Mouse (Mus musculus) kidney, postnatal 36 days (tissue): ENCODE measurements around the gene Clstn2.

Experiments
- DNase-seq, 2 experiments: peaks; one replicate each; pipeline ENCODE4 v3.0.0; 2021 to 2022; ENCODE audit warnings: mixed read lengths in 2 of 2

Clstn2 gene

GRCm38 (mm10) chr9:97773911-97774310 is 259.1 kb downstream of the Clstn2 start:
- no peak for DNase-seq

GRCm38 (mm10) chr9:97772431-97772830 is 260.6 kb downstream of the Clstn2 start:
- DNase-seq: no peak

GRCm38 (mm10) chr9:97769331-97769730 is 263.6 kb downstream of the Clstn2 start:
- no peak for DNase-seq

- DNase-seq: no peak
These were observed 267.7 kb downstream of the Clstn2 start for GRCm38 (mm10) chr9:97765251-97765767.

GRCm38 (mm10) chr9:97763048-97763447 is 269.9 kb downstream of the Clstn2 start:
- DNase-seq: no peak

GRCm38 (mm10) chr9:97755599-97756270 is 277.2 kb downstream of the Clstn2 start:
- DNase-seq: no peak

- DNase-seq: no peak
These were observed 279.3 kb downstream of the Clstn2 start for GRCm38 (mm10) chr9:97753715-97754114.

GRCm38 (mm10) chr9:97746574-97746973 is 286.4 kb downstream of the Clstn2 start:
- no peak for DNase-seq

- DNase-seq: no peak
These were observed 305.1 kb downstream of the Clstn2 start for GRCm38 (mm10) chr9:97727715-97728486.

- no peak for DNase-seq
These were observed 315.3 kb downstream of the Clstn2 start for GRCm38 (mm10) chr9:97717728-97718127.

GRCm38 (mm10) chr9:97717005-97717404 is 316.0 kb downstream of the Clstn2 start:
- no peak for DNase-seq

GRCm38 (mm10) chr9:97712888-97713287 is 320.1 kb downstream of the Clstn2 start:
- DNase-seq: no peak

- no peak for DNase-seq
These were observed 329.0 kb downstream of the Clstn2 start for GRCm38 (mm10) chr9:97703901-97704503.

- no peak for DNase-seq
These were observed 330.0 kb downstream of the Clstn2 start for GRCm38 (mm10) chr9:97702989-97703388.

- no peak for DNase-seq
These were observed 333.0 kb downstream of the Clstn2 start for GRCm38 (mm10) chr9:97699983-97700382.

GRCm38 (mm10) chr9:97699020-97699419 is 334.0 kb downstream of the Clstn2 start:
- no peak for DNase-seq

- no peak for DNase-seq
These were observed 334.9 kb downstream of the Clstn2 start for GRCm38 (mm10) chr9:97698071-97698470.

- DNase-seq: peak in 1 of 2 experiments; percentile 54
These were observed 336.2 kb downstream of the Clstn2 start for GRCm38 (mm10) chr9:97696655-97697235.

GRCm38 (mm10) chr9:97695278-97695677 is 337.7 kb downstream of the Clstn2 start:
- no peak for DNase-seq

GRCm38 (mm10) chr9:97686826-97687425 is 346.1 kb downstream of the Clstn2 start:
- no peak for DNase-seq

- no peak for DNase-seq
These were observed 347.3 kb downstream of the Clstn2 start for GRCm38 (mm10) chr9:97685664-97686063.

- no peak for DNase-seq
These were observed 353.1 kb downstream of the Clstn2 start for GRCm38 (mm10) chr9:97679878-97680277.

- no peak for DNase-seq
These were observed 353.9 kb downstream of the Clstn2 start for GRCm38 (mm10) chr9:97679106-97679505.
